Mouse (Mus musculus) heart, embryonic 13.5 days (tissue): ENCODE results near the gene Ampd1. TPM values are rescaled to one million over a fixed set of nuclear protein-coding genes. Genes with fewer than 3 reads are reported as not detected.

Experiments
- ATAC-seq: fragments of 200-750 bp; cut with Nextera tagmentation; 2 replicates; pipeline ENCODE4 v1.8.0; 2017; ENCODE audit warnings: moderate TSS enrichment; ENCODE audit not compliant: insufficient number of reproducible peaks, low FRiP score, low TSS enrichment; ENCODE audit errors: extremely low read depth
- H3K27ac ChIP-seq: fragments of 300-500 bp; sonication (generic); replicated peaks from 2 replicates; pipeline ENCODE4 v1.5.1; 2015; ENCODE audit warnings: moderate library complexity, mild to moderate bottlenecking, inconsistent platforms
- H3K27me3 ChIP-seq: fragments of 300-500 bp; sonication (generic); replicated peaks from 2 replicates; pipeline ENCODE4 v1.6.1; 2015; ENCODE audit warnings: mild to moderate bottlenecking, inconsistent platforms
- H3K36me3 ChIP-seq: fragments of 300-500 bp; sonication (generic); 2 replicates; pipeline ENCODE4 v1.6.1; 2015; ENCODE audit warnings: mild to moderate bottlenecking, inconsistent platforms
- H3K4me1 ChIP-seq: fragments of 300-500 bp; sonication (generic); 2 replicates; pipeline ENCODE4 v1.6.1; 2015; ENCODE audit warnings: inconsistent platforms
- H3K4me2 ChIP-seq: fragments of 300-500 bp; sonication (generic); 2 replicates; pipeline ENCODE4 v1.6.1; 2015; ENCODE audit warnings: inconsistent platforms, mild to moderate bottlenecking, moderate library complexity
- H3K4me3 ChIP-seq: fragments of 300-500 bp; sonication (generic); 2 replicates; pipeline ENCODE4 v1.5.1; 2015; ENCODE audit warnings: moderate library complexity, mild to moderate bottlenecking, inconsistent platforms
- H3K9ac ChIP-seq: fragments of 300-500 bp; sonication (generic); 2 replicates; pipeline ENCODE4 v1.6.1; 2015; ENCODE audit warnings: inconsistent platforms, mild to moderate bottlenecking, moderate library complexity
- H3K9me3 ChIP-seq: fragments of 300-500 bp; sonication (generic); 2 replicates; pipeline ENCODE4 v1.6.1; 2016; ENCODE audit warnings: inconsistent platforms
- WGBS: fragments of 180-500 bp; shearing (Covaris S2); methylation state at CpG from one replicate; pipeline ENCODE4 v1.1.7; 2015; ENCODE audit warnings: mixed read lengths; 5-methylcytosine and 5-hydroxymethylcytosine counted together
- polyA plus RNA-seq: library from polyadenylated mRNA; unstranded; fragments of >200 nt; fragmentation: Nextera tagmentation; extraction: Ambion mirVana; gene quantifications from 2 replicates; pipeline ENCODE4 v1.2.1, GENCODE M21; 2015

Gene Ampd1
- polyA plus RNA-seq, 1 experiment from 2014 or later: 0.16 TPM

- no peaks in the 10 kb centered on the region for H3K36me3 ChIP-seq
- peak within 1 kb of the TSS; percentile 87 for H3K9ac ChIP-seq
- peaks cover 14% of the 10 kb centered on the region for H3K4me1 ChIP-seq
- under 1% methylated on average over 72 of the region's 72 CpGs for WGBS
- peak within 1 kb of the TSS; percentile 85 for H3K4me3 ChIP-seq
- H3K27ac ChIP-seq: peak within 1 kb of the TSS; percentile 75
- H3K27me3 ChIP-seq: no peaks in the 10 kb centered on the region
- no peaks in the 10 kb centered on the region for H3K9me3 ChIP-seq
- ATAC-seq: peak; percentile 98
- H3K4me2 ChIP-seq: peak within 1 kb of the TSS; percentile 93
These were observed 28.9 kb downstream of the Ampd1 start, which contains the start of gene Dennd2c for GRCm38 (mm10) chr3:103102454-103103390. Dennd2c (plus strand) TSS chr3:103102604.

GRCm38 (mm10) chr3:103107565-103108240 lies 33.9 kb downstream of the Ampd1 start:
- Histone ChIP-seq H3K27me3 (no peaks in the 10 kb centered on the region), H3K36me3 (no peaks in the 10 kb centered on the region), H3K4me1 (peaks cover 13% of the 10 kb centered on the region), H3K27ac (no peak overlapping the region), H3K9ac (no peak overlapping the region), H3K4me3 (no peak overlapping the region), H3K4me2 (no peak overlapping the region; the same call in 1 of the 2 replicates), H3K9me3 (no peaks in the 10 kb centered on the region)
- 72% methylated on average over 7 of the region's 7 CpGs for WGBS
- ATAC-seq: no peak; the same call in 1 of the 2 replicates

GRCm38 (mm10) chr3:103112216-103112615 lies 38.4 kb downstream of the Ampd1 start:
- Histone ChIP-seq H3K27me3 (0 out of 2 replicates have a peak, but pooled peaks cover 7% of the 10 kb centered on the region), H3K4me2 (no peak overlapping the region), H3K9me3 (no peaks in the 10 kb centered on the region), H3K36me3 (no peaks in the 10 kb centered on the region), H3K4me1 (peaks cover 6% of the 10 kb centered on the region; the same call in 1 of the 2 replicates), H3K9ac (no peak overlapping the region), H3K27ac (no peak overlapping the region), H3K4me3 (no peak overlapping the region)
- 81% methylated on average over 5 of the region's 5 CpGs for WGBS
- ATAC-seq: no peak

GRCm38 (mm10) chr3:103123636-103124035 lies 49.8 kb downstream of the Ampd1 start:
- Histone ChIP-seq H3K9me3 (no peaks in the 10 kb centered on the region; the same call in 1 of the 2 replicates), H3K4me2 (no peak overlapping the region), H3K4me3 (no peak overlapping the region), H3K9ac (no peak overlapping the region), H3K36me3 (no peaks in the 10 kb centered on the region), H3K4me1 (peaks cover 4% of the 10 kb centered on the region; the same call in 1 of the 2 replicates), H3K27me3 (no peaks in the 10 kb centered on the region), H3K27ac (no peak overlapping the region)
- WGBS: 78% methylated on average over 3 of the region's 3 CpGs
- no peak for ATAC-seq

GRCm38 (mm10) chr3:103126138-103126537 lies 52.3 kb downstream of the Ampd1 start:
- 82% methylated on average over 3 of the region's 3 CpGs for WGBS
- Histone ChIP-seq H3K27ac (no peak overlapping the region), H3K4me1 (peaks cover 25% of the 10 kb centered on the region), H3K4me3 (no peak overlapping the region), H3K36me3 (no peaks in the 10 kb centered on the region), H3K9ac (no peak overlapping the region), H3K9me3 (no peaks in the 10 kb centered on the region; the same call in 1 of the 2 replicates), H3K4me2 (no peak overlapping the region), H3K27me3 (no peaks in the 10 kb centered on the region)
- ATAC-seq: no peak

GRCm38 (mm10) chr3:103127177-103127576 lies 53.4 kb downstream of the Ampd1 start:
- Histone ChIP-seq H3K9me3 (no peaks in the 10 kb centered on the region; the same call in 1 of the 2 replicates), H3K27me3 (no peaks in the 10 kb centered on the region), H3K4me2 (no peak overlapping the region), H3K9ac (peak overlapping the region; percentile 19; the same call in 1 of the 2 replicates), H3K36me3 (peaks cover 6% of the 10 kb centered on the region), H3K4me3 (no peak overlapping the region), H3K27ac (no peak overlapping the region), H3K4me1 (peaks cover 31% of the 10 kb centered on the region)
- ATAC-seq: no peak
- WGBS: 60% methylated on average over 2 of the region's 2 CpGs

GRCm38 (mm10) chr3:103127721-103128120 lies 53.9 kb downstream of the Ampd1 start:
- WGBS: 78% methylated on average over 5 of the region's 5 CpGs
- Histone ChIP-seq H3K9me3 (no peaks in the 10 kb centered on the region; the same call in 1 of the 2 replicates), H3K36me3 (peaks cover 12% of the 10 kb centered on the region), H3K27ac (no peak overlapping the region), H3K4me3 (no peak overlapping the region), H3K27me3 (no peaks in the 10 kb centered on the region), H3K4me2 (no peak overlapping the region), H3K4me1 (peaks cover 31% of the 10 kb centered on the region), H3K9ac (no peak overlapping the region)
- no peak for ATAC-seq

GRCm38 (mm10) chr3:103128251-103128650 lies 54.4 kb downstream of the Ampd1 start:
- Histone ChIP-seq H3K4me1 (peaks cover 31% of the 10 kb centered on the region), H3K4me2 (peak overlapping the region; percentile 26; the same call in 1 of the 2 replicates), H3K36me3 (peaks cover 12% of the 10 kb centered on the region), H3K9ac (no peak overlapping the region), H3K4me3 (no peak overlapping the region), H3K27ac (peak overlapping the region; percentile 79; the same call in 1 of the 2 replicates), H3K9me3 (no peaks in the 10 kb centered on the region; the same call in 1 of the 2 replicates), H3K27me3 (no peaks in the 10 kb centered on the region)
- WGBS: 58% methylated on average over 4 of the region's 4 CpGs
- no peak for ATAC-seq

- peak overlapping the region; percentile 60 for H3K4me2 ChIP-seq
- peaks cover 31% of the 10 kb centered on the region for H3K4me1 ChIP-seq
- H3K36me3 ChIP-seq: peaks cover 14% of the 10 kb centered on the region
- peak overlapping the region; percentile 79 for H3K27ac ChIP-seq
- H3K9ac ChIP-seq: 0 out of 2 replicates have a peak overlapping the region, but pooled peaks have one; percentile 58
- 0 out of 2 replicates have a peak overlapping the region, but pooled peaks have one; percentile 36 for H3K4me3 ChIP-seq
- ATAC-seq: peak; percentile 85
- 59% methylated on average over 8 of the region's 8 CpGs for WGBS
- H3K27me3 ChIP-seq: no peaks in the 10 kb centered on the region
- H3K9me3 ChIP-seq: no peaks in the 10 kb centered on the region; the same call in 1 of the 2 replicates
These were observed 55.7 kb downstream of the Ampd1 start for GRCm38 (mm10) chr3:103129367-103130159.

GRCm38 (mm10) chr3:103130236-103130751 lies 56.5 kb downstream of the Ampd1 start:
- peak overlapping the region; percentile 60 for H3K4me2 ChIP-seq
- H3K36me3 ChIP-seq: peaks cover 14% of the 10 kb centered on the region
- ATAC-seq: peak; percentile 75; the same call in 1 of the 2 replicates
- H3K9me3 ChIP-seq: no peaks in the 10 kb centered on the region; the same call in 1 of the 2 replicates
- peak overlapping the region; percentile 36 for H3K4me3 ChIP-seq
- peaks cover 31% of the 10 kb centered on the region for H3K4me1 ChIP-seq
- H3K27ac ChIP-seq: peak overlapping the region; percentile 79
- 0 out of 2 replicates have a peak overlapping the region, but pooled peaks have one; percentile 58 for H3K9ac ChIP-seq
- no peaks in the 10 kb centered on the region for H3K27me3 ChIP-seq
- 27% methylated on average over 6 of the region's 6 CpGs for WGBS
